Mouse (Mus musculus) ES-CJ7 (cell line): Measurements from ENCODE around the gene Timm8a2.
"Not testable (repeated sequence)": the region's sequence is repeated elsewhere in the genome, so short reads cannot be mapped to it uniquely, and the experiment has no call there.

Experiments
- DNase-seq: peaks from one replicate; pipeline ENCODE4 v3.0.0; 2011; ENCODE audit warnings: low read depth, low spot score

The Timm8a2 gene

DNA sequence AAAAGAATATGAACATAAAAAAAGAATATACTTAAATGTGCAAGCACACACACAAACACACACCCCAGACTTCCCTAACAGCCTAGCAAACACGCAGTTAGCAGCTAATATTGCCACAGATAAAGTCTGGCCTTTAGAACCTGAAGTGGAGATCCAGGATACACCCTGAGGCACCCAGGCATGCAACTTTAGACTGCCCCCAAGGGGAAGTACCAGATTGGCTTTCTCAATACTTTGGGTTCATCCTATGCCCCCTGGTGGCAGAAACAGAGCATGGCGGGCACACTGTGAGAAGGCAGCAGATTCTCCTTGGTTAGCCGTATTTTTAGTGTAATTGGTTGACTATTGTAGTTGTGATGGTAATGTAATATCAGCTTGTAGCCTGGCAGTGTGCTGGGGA lies 26.2 kb downstream of the Timm8a2 start:
- peak; percentile 83 for DNase-seq

DNA sequence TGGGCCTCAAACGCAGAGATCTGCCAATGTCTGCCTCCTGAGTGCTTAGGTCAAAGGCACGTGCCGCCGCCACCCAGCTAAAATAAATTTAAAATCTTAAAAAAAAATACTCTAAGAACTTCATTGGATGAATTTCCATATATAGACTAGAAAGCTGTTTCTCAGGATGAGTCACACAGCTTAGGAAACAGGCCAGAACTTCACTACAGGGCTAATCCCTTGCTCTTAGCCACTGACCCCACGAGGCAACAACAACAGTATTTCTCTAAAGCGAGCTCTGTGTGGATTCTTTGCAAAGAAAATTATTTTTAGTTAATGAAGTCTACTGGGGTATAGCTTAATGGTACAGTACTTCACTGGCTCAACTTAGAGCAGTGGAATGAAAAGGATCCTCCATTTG lies 26.9 kb downstream of the Timm8a2 start:
- no peak for DNase-seq

DNA sequence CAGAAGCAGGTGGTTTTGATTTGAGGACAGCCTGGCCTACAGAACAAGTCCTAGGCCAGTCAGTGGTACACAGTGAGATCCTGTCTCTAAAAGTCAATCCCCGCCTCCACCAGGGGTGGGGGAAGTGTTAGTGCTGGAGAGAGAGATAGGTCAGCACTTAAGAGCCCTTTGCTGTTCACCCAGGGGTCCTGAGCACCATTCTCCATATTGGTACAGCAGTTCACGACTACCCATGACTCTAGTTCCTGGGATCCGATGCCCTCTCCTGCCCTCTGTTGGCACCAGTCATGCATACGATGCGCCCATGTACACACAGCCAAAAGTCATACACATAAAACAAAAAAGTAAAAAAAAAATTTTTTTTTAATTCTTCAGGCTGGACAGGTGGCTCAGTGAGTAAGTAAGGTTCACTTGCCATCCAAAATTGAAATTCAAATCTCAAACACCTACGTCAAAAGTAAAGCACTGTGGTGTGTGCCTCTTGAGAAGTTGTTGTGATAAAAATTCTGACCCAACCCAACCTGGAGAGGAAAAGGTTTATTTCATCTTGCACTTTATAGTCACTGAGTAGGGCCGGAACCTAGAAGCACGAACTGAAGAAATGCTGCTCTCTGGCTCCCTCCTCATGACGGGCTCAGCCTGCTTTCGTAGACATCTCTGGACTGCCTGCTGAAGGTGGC lies 28.1 kb downstream of the Timm8a2 start:
- peak; percentile 11 for DNase-seq

DNA sequence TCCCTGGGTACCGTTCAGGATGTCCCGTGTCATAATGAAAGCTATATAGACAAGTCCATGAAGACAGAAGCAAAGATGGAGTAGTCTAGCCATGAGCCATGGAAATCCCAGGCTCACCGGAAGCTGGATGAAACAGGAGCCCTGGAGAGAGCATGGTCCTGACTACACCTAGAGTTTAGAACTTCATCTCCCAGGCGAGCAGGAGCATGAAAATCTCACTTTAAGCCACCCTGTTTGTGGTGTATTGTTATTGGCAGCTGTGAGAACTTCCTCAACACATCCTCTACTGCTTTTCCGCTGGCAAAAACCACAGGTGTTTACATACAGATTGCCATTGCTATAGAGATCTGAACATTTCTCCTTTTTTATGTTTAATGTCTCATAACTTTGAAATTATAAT lies 29.1 kb downstream of the Timm8a2 start:
- no peak for DNase-seq

DNA sequence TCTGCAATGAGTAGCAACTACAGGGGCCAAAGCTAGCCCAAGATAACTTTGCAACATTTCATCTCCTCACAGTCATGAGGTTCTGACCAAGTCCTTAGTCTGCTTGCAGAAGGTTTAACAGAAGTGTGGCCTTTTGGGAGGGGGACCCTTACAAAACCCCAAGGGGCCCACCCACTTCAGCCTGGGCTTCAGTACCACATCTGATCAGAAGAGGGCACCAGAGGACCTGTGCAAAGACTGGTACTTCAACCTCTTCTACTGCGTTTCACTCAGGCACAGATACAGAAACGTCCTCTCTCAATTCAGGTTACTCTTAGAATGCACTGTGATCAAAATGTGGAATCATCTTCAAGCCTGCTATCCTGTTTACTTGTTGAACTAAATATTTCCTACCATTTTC lies 30.0 kb downstream of the Timm8a2 start:
- DNase-seq: peak; percentile 77

DNA sequence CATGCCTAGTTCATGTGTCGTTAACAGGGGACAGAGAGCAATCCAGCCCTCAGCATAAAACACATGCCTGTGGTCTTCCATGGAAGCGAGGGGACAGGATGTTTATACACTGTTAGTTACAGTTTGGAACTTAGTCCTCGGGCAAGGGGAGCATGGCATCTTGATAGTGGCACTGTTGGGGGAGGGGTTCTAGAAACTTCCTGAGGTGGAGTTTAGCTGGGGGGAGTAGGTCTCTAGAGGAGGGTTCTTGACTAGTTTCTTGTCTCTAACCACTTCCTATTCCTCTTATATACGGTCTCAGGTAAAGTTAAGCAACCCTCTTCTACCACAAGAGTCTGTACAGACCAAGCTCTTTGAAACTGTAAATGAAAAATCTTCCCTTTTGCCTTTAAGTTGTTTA lies 31.8 kb downstream of the Timm8a2 start:
- no peak for DNase-seq

DNA sequence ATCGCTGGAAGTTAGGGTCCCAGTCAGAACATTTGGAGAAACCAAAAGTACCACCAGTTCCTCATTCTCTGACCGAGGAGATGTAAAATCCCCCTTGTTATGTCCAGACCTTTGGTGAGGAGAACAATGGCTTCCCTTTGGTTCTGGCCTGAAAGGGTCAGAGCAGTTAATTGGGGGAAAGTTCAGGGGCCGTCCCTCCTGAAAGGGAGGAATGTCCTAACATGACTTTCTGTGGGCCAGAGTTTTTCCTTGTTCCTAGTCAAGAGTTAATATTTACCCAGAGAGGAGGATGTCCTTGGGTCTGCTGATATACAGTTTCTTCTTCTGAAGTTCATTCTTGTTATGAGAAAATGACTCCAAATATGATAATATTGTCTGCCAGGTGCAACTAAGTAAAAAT lies 33.6 kb downstream of the Timm8a2 start:
- not testable (repeated sequence) for DNase-seq

DNA sequence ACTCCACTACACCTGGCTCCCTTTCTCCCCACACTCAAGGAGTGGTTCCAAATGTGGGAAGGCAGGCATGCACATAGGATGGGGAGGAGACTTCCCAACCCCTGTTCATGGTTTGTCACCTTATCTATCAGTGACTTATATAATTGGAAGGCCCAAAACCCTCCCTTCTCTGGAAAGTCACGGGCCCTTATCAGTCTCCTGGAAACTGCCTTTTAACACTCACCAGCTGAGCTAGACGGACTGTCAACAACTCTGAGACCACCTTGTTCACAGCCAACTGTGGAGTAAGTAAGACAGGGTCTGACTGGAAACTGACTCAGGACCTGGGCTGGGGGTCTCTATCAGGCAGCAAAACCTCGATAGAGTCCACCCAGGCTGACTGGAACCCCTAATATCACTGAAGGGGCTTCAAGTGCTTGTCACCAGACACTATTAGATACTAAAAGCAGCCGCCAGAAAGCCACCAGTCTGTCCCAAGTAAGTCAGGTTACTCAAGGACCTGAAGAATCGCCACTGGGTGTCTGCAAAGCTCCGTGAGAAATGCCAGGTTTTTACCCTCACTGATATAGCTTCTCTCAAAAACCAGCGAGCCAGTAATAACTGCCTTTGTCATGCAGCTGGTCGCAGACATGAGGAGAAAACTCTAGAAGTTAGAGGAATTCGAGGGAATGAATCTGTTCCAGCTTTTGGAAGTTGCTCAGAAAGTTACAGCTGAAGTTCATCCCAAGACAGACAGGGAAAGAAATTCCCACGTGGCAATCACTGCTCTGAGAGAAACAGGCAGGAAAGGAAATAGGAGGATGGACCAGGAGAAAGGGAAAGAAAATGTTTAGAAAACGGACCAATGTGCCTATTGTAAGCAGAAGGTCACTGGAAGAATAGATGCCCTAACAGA lies 34.6 kb downstream of the Timm8a2 start:
- DNase-seq: no peak

DNA sequence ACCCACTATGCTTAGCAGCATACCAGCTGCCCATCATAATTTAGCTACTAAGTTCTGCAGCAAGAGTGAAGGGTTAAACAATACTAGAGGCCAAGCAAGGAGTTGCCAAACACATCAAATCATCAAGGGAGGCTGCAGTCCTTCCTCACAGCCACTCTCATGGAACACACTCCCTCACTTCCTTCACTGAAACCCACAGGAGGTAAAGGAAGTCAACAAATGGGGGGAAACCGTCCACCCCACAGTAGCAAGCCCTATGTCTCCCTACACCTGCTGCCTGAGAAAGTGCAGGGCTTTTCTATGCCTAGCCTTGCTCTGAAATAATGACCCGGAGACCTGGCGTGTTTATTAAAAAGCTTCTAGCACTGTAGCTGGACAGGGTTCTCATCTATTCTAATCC lies 35.5 kb downstream of the Timm8a2 start:
- DNase-seq: no peak

DNA sequence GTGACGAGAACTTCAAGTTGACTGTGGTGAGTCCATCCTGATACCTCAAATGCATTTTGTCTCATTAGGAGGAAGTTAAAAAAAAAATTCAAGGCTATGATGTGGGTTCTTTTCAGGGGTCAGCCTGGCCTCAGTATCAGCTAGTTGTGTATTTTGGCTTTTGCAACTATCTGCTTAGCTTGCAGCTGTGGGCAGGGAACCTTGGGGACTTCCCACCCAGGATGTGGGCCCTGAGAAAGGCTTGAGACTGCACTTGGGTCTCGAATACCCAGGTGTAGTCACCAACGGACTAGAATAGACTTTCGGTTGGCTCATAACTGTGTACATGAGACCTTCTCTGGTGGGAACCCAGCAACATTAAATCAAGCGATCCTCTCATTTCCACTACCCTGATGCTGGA lies 38.9 kb downstream of the Timm8a2 start:
- DNase-seq: no peak

DNA sequence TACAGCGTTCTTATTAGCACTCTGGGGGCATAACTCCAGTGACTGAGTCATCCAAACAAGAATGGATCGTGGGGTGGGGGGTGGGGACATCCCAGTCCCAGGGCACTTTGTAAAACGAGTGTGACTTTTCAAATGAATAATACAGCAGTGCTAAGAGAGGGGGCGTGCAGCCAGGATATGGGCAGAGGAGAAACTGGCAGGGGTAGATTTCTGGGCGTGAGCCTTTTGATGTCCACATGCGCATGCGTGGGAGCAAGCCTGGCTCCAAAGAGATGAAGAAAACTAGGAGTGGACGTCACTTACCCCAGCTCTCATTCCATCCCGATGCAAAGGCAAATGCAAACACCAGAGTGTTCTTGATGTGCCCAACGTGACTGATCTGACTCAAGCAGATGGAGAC lies 39.9 kb downstream of the Timm8a2 start:
- no peak for DNase-seq

DNA sequence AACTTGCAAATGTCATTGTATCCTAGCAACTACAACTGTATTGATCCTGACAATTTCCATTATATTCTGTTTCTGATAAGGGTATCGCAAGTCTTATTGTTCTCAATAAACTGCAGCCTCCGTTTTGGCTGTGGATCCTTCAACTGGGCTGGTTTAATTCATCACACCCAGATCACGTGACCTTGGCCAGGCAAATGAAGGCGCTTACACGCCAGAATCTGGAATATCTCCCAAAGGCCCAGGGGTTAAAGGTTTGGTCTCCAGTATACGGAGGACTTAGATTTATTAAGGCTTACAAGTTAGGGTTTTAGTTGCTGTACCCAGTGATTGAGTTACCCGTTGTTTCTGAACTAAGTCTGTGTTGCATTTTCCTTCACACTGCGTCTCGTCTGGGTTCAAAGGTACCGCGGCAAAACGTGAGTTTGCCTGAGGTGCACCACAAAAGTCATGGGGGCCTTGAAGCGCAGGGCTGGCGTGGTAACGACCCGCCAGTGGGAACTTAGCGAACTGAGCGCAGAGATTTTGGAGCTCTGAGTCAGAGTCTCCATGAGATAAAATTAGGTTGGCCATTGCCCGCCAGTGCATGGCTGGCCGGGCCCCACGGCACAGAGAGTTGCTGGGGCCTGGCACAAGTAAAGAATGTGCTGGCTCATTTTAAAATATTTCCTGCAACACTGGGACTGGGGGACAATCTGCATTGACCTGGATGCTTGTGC lies 41.2 kb downstream of the Timm8a2 start:
- peak; percentile 28 for DNase-seq

DNA sequence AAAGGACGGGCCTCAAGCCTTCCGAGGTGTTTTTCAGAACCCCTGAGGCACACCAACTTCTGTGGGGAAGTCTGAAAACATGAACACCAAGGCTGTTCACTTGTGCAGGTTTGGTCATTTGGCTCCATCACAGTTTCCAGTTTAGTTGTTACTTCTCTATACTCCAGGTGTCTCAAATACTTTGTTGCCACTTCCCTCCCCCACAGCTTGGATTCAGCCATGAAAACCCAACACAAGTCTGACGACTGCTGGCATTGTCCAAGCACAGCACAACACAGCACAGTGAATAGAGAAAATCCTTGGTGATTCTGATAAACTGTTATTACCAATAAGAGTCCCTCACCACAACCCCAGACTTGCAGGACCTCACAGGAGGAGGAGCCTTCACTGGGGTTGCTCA lies 42.5 kb downstream of the Timm8a2 start:
- DNase-seq: no peak

DNA sequence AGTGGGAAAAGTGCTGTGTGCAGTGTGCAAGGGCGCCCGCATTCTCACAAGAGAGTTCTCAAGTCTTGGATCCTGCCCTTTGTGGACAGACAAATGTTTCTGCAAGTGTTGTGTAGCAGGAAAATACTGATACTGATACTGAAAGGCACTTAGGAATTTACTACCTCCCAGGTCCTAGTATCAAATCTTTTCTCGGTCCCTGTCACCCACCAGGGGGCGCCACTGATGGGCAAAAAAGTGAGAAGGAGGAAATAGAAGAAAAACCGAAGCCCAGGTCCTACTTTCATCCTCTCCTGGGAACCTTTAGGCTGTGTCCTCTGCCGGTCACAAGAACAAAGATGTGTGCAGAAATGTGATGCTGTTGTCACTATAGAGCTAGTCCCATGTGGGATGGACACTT lies 45.0 kb downstream of the Timm8a2 start:
- DNase-seq: peak; percentile 57

DNA sequence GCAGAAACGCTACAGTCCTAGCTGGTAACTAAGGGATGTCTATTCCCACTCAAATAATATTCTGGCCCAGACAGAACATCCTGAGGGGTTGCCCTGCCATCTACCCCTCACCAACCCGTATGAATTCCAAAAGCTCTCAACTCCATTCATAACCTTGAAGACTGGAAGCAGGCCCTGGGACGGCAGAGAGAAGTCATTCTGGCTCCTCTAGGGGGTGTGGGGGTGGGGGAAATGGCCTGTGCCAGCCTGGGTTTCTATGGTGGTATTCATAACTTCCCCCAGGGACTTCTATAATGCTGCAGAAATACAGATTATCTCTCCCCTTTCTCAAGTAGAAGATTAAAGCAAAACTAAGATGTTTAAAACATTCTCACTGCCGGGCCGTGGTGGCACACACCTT lies 45.4 kb downstream of the Timm8a2 start:
- DNase-seq: peak; percentile 23

DNA sequence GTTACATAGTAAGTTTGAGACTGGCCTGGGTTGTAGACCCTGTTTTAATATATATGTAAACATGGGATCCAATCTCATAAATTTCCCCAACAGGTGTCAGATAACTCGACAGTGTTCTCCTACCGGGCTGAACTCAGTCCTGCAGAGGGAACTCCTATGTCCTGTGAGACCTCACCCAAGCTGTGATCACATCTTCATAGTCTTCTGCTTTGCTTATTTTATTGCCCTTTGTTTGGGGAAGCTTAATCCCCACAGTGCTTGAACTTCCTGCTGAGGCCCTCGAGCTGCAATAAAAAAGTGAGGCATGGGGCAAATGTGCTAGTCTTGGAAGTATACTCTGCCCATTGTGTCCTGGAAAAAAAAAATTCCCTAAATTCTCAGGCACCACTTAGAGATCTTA lies 46.8 kb downstream of the Timm8a2 start:
- no peak for DNase-seq

DNA sequence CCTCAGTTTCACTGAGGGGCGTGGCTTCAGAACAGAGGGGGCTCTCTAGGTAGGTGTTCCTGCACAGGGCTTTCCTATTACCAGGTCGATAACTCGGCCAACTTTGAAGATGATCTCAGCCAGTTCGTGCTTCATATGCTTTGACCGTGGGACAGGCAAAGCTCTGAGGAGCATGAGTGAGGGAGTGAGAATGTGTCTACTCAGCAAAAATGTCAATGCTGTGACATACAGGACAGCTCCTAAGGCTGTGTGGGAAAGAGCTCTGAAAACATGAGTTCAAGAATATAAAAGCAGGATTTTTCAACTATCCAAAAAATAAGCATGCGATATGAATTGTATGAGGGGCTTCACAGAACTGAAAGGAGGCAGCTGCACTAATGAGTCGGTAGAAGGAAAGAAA lies 49.0 kb downstream of the Timm8a2 start:
- no peak for DNase-seq

DNA sequence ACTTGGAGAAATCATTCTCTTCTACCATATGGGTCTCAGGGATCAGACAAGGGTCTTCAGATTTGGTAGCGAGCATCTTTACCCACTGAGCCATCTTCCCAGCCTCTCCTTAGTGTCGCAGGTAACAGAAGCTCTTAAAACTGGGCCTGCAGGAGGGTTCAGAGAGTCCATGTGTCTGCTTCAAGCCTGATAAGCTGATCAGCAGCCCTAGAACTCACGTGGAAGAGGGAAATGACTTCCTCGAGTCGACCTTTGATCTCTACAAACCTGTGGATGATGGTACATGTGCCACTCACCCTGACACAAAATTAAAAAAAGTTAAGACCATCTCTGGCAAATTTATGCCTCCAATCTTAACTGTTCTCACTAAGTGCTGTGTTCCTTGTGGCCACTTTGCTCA lies 53.5 kb downstream of the Timm8a2 start:
- DNase-seq: no peak
